Mouse (Mus musculus) layer of hippocampus, postnatal 10 days (tissue): ENCODE data around the gene Utp20. TPM values are rescaled to one million over a fixed set of nuclear protein-coding genes. Genes with fewer than 3 reads are reported as not detected.
"Not testable (repeated sequence)": the region's sequence is repeated elsewhere in the genome, so short reads cannot be mapped to it uniquely, and the experiment has no call there.

Source experiments
- DNase-seq, 2 experiments: peaks; one replicate each; pipeline ENCODE4 v3.0.0; 2021; ENCODE audit warnings: low spot score in 2 of 2
- long read RNA-seq: library from polyadenylated mRNA; stranded (forward); transcript quantifications from one replicate; pipeline ENCODE4 v2.0.0, GENCODE M21; 2023
- total RNA-seq, 2 experiments: library from RNA; stranded (reverse); gene quantifications; 2 replicates each; pipeline ENCODE4 v1.2.3; 2021

The Utp20 gene
- total RNA-seq = 10 to 100 TPM; 21.1 to 22.8 TPM
- long read RNA-seq, partial matches to known transcripts = 2 of 4 reads
- long read RNA-seq, other reads (novel, unspliced or antisense) = 1 of 4 reads

- peak; percentile 76 to 82 for DNase-seq
Measured at GRCm38 (mm10) chr10:88826188-88826946, at the start of gene Utp20. Gene Utp20 (minus strand): TSS chr10:88826804.

- no peak for DNase-seq
Measured at GRCm38 (mm10) chr10:88874870-88875269, 48.3 kb upstream of the Utp20 start.

- DNase-seq = no peak
Measured at GRCm38 (mm10) chr10:88866017-88866416, 39.4 kb upstream of the Utp20 start.

GRCm38 (mm10) chr10:88862293-88862692 lies 35.7 kb upstream of the Utp20 start:
- DNase-seq = no peak

DNA sequence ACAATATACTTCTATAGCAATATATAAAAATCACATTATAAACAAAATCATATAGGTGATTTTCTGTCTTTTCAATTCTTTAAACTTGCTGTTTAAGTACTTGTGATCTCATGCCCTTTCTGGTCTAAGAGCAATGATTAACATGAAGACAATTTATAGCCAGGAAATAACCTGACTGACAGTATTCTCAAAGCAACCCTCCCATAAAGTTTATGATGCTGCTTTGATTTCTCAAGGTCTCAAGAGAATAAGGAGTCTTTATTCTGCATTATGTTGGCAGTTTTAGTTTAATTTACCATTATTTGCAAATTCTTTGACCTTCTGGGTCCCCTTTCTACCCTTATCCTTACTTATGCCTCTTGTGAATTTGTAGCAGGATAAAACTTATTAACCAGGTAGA lies 34.8 kb upstream of the Utp20 start:
- DNase-seq = no peak

DNA sequence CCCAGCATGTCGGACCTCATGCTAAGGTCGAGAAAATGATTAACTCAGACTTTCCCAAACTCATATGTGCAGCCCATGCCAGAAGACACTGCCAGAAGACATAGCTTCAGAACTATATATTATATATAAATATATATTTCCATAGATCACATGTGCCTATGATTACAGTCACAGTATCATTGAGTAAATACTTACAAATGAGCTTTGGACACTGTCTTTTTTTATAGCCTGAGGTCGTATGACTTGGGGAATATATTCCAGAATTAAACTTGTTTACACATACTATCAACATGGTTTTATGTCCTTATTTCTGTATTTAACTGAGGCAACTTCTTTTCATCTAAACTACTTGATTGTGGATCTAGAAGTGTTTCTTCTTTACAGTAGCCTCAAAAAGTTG lies 34.3 kb upstream of the Utp20 start:
- no peak for DNase-seq

DNA sequence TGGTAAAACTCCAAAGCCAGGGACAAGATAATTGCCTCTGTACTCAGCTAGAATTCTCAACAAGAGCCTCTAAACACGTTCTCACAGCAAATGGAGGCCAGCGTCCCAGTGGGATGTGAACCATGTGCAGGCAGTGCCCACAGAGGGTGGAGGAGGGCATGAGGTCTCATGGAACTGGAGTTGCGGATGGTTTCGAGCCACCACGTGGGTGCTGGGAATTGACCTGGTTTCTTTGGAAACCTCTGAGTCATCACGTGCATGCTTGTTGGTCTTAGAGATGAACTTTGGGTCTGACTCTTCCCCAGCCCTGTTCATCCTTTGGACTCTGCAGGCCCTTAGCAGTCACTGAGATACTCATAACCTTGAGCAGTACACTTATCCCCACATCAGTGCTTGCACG lies 26.7 kb upstream of the Utp20 start:
- DNase-seq = no peak

DNA sequence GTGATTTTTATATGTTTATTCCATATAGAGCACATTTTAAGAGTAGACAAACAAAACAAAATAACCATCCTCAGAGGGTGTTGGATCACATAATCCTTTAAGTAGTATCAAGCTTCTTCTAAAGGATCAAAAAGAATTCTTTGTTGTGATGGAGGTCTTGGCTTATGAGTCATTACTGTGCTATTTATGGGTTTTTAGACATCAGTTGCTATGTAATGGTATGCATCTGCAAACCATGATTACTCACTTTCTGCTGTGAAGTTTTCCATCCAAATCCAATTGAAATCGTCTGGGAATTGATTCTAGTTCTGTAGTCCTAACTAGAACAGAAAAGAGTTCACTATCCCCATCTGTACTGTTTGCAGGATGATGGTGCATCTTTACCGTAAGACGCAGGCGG lies 23.4 kb upstream of the Utp20 start:
- DNase-seq = no peak

DNA sequence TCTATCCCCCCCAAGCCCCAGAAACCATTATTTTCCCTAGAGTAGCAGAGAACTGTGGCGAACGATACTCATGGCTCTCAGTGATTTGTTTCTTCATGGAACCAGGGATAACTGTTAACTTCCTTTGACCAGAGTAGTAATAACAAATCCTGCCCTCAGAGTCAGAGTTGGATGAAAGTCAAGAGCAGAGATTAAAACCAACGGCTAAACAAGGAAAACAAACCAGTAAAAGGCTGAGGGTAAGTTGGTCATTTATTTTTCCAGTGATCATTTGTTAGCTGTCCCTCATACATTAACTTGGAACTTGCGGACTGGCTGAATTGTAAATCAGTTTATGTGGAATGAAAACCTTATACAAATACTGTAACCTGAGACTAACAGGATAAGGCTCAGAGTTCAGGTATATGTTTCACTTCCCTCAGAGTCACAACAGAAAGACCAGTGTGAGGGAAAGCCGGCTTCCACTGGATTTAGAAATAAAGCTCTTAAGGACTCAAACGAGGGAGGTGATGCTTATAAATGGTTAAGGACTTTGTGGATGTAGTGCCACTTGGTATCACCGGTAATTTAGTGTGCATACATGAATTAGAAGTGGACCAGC lies 22.4 kb upstream of the Utp20 start:
- no peak for DNase-seq

DNA sequence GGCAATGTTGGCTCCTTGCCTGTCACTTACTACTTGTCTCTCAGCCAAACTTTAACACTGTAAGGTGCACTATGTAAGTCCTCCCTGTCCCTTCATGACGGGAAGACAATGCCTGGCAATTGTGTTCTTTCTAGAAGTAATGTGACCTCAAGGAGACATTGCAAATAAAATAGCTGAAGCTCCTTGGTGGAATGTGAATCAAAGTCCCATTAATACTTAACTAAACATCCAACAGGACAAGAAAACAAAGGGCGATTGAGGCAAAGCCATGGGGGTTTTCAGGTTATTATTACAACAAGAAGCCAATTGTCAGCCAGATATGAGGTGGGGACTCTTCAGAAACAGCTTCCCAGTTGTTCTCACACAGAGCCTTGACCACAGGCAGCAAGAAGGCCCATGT lies 7.6 kb upstream of the Utp20 start:
- no peak for DNase-seq

- no peak for DNase-seq
Measured at GRCm38 (mm10) chr10:88828361-88828760, 1.8 kb upstream of the Utp20 start.

GRCm38 (mm10) chr10:88827596-88827995 lies 992 bp upstream of the Utp20 start:
- no peak for DNase-seq

- not testable (repeated sequence) for DNase-seq
Measured at GRCm38 (mm10) chr10:88826947-88827306, 323 bp upstream of the Utp20 start.

DNA sequence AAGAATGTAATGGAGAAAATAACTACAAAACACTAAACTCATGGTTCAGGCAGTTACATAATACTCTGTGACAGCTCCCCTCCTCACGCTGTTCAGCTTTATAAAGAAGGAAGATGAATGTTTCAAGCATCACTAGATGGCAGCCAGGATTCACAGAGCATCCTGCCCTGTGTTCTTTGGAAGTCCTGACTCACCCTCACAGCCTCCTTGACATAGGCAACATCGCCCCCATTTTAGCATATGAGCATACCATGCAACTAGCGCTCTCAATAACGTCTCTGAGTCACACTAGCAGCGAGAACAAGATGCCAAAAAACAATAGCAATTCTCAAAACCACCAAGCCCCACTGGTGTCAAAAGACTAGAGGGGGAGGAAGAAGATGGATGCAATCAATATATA lies 9.3 kb downstream of the Utp20 start:
- DNase-seq = no peak

GRCm38 (mm10) chr10:88815256-88815655 lies 11.3 kb downstream of the Utp20 start:
- DNase-seq = no peak

DNA sequence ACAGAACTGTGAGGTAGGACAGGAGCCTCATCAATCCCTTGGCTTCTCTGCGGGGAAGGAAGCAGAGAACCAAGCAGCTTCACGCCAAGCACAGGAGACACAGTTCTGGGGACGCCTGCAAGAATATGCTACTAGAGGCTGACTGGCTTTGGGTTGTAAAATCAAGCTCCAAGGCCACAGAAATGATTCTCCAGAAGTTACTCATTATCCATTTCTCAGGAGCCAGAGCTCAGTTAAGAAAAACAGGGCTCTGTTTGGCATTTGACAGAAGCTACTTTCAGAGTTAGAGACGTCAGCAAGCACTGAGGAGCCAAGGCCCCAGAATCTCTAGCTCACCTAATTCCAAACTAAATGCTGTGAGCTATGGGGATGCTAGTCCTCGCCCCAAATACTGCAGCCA lies 14.9 kb downstream of the Utp20 start:
- no peak for DNase-seq

- DNase-seq = no peak
Measured at GRCm38 (mm10) chr10:88802236-88802635, 24.4 kb downstream of the Utp20 start.

DNA sequence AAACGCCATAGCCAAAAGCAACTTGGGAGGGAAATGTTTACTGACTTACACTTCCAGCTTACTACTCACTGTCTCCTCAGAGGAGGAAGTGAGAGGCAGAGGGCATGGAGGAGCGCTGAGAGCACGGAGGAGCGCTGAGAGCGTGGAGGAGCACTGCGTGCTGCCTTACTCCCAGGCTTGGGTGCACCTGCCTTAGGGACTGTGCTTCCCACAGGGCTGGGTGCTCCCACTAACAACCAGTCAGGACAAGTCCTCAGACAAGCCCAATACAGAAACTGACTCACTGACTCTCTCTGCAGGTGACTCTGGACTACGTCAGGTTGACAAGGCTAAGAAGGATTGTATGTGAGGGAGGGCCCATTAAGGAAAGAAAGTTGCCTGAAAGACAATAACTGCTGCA lies 27.2 kb downstream of the Utp20 start:
- DNase-seq = no peak

GRCm38 (mm10) chr10:88797452-88797851 lies 29.2 kb downstream of the Utp20 start:
- no peak for DNase-seq

- no peak for DNase-seq
Measured at GRCm38 (mm10) chr10:88796939-88797338, 29.7 kb downstream of the Utp20 start.

- no peak for DNase-seq
Measured at GRCm38 (mm10) chr10:88795226-88795625, 31.4 kb downstream of the Utp20 start.

DNA sequence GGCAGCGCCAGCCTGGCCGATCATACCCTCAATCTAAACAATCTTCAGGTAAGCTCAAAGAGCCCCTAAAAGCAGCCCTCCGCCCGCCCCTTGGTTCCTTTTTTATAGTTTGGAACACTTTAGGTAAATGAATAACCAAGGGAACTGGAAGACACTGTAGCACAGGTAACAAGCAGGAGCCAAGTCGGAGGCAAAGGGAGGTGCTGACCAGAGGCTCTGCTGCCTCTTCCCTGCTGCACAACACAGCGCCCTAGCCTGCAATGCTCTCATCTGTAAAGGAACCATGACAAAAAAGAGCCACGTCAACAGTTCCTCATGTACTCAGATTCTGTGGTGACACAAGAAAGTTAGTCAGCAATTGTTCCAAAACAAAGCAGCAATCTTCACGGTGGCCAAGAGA lies 32.0 kb downstream of the Utp20 start:
- DNase-seq = no peak

- no peak for DNase-seq
Measured at GRCm38 (mm10) chr10:88793671-88794070, 32.9 kb downstream of the Utp20 start.
